Mouse (Mus musculus) adipose tissue, adult 10 weeks (tissue): ENCODE data around the gene Pofut1. TPM values are rescaled to one million over a fixed set of nuclear protein-coding genes. Genes with fewer than 3 reads are reported as not detected.

ENCODE experiments used
- polyA plus RNA-seq: library from polyadenylated mRNA; stranded (reverse); fragments of 350-450 nt; fragmentation: Illumina TruSeq; extraction: RNeasy Lipid Tissue Mini Kit (QIAGEN cat#74804); gene quantifications from one replicate; pipeline ENCODE4 v1.2.3, GENCODE M21; 2014; ENCODE audit warnings: low read depth, low replicate concordance

Gene Pofut1
- polyA plus RNA-seq = 16.7 TPM

GRCm38 (mm10) chr2:153241250-153242014, at the start of gene Pofut1, which contains the start of gene Plagl2:
Gene Pofut1, plus strand, starts transcription at chr2:153241533.
Gene Plagl2, minus strand, starts transcription at chr2:153241426.

GRCm38 (mm10) chr2:153224946-153225594, 16.3 kb upstream of the Pofut1 start, which contains the start of gene Tspyl3:
Gene Tspyl3, minus strand, starts transcription at chr2:153225441.

GRCm38 (mm10) chr2:153290938-153291928, 49.9 kb downstream of the Pofut1 start, which contains the start of gene Kif3b:
Gene Kif3b, plus strand, starts transcription at chr2:153291413.

Other genes starting within 250 kb of the Pofut1 start
- gene Pdrg1, start 226.1 kb upstream of the Pofut1 start, polyA plus RNA-seq = 219 TPM
- 4.2 TPM for gene Xkr7, start 209.7 kb upstream of the Pofut1 start, polyA plus RNA-seq
- gene Ccm2l, start 175.6 kb upstream of the Pofut1 start, polyA plus RNA-seq = 11.4 TPM
- gene Hck, start 133.1 kb upstream of the Pofut1 start, polyA plus RNA-seq = 2.9 TPM
- 66.5 TPM for gene Tm9sf4, start 80.2 kb upstream of the Pofut1 start, polyA plus RNA-seq
- 3.0 TPM for gene Tspyl3, start 16.1 kb upstream of the Pofut1 start, polyA plus RNA-seq
- 8.0 TPM for gene Plagl2, start 107 bp upstream of the Pofut1 start, polyA plus RNA-seq
- gene Kif3b, start 49.9 kb downstream of the Pofut1 start, polyA plus RNA-seq = 17.4 TPM
- gene Asxl1, start 104.3 kb downstream of the Pofut1 start, polyA plus RNA-seq = 18.3 TPM